Mouse (Mus musculus) megakaryocyte, embryonic 14.5 days (primary cell): ENCODE results near the gene Icam5.

ENCODE experiments used
- FLI1 ChIP-seq: IDR thresholded peaks from 2 replicates; pipeline ENCODE4 v1.6.1; 2012; ENCODE audit warnings: low read length, inconsistent platforms, mixed read lengths
- GATA1 ChIP-seq: IDR thresholded peaks from 3 replicates; pipeline ENCODE4 v1.6.1; 2012; ENCODE audit warnings: mixed read lengths, low read length, inconsistent platforms, borderline replicate concordance

GRCm38 (mm10) chr9:21034481-21035085 lies 2.7 kb downstream of the Icam5 start:
- TF ChIP-seq GATA1: no peak
- TF ChIP-seq FLI1: no peak
